Mouse (Mus musculus) thymus, adult 2 months (tissue): ENCODE measurements around the gene Rpsa.

Experiments
- CTCF ChIP-seq: fragments of 200-500 bp; IDR thresholded peaks from 2 replicates; pipeline ENCODE4 v1.5.1; 2012; ENCODE audit warnings: mild to moderate bottlenecking, control low read depth, low read length, moderate library complexity, borderline replicate concordance; ENCODE audit not compliant: control insufficient read depth, poor library complexity, insufficient read depth; ENCODE audit errors: extremely low read depth
- POLR2A ChIP-seq: fragments of 200-500 bp; IDR thresholded peaks from 2 replicates; pipeline ENCODE4 v1.6.1; 2012; ENCODE audit warnings: mild to moderate bottlenecking, low read length, control low read depth, moderate library complexity; ENCODE audit not compliant: control insufficient read depth, poor library complexity, insufficient read depth; ENCODE audit errors: extremely low read depth

DNA sequence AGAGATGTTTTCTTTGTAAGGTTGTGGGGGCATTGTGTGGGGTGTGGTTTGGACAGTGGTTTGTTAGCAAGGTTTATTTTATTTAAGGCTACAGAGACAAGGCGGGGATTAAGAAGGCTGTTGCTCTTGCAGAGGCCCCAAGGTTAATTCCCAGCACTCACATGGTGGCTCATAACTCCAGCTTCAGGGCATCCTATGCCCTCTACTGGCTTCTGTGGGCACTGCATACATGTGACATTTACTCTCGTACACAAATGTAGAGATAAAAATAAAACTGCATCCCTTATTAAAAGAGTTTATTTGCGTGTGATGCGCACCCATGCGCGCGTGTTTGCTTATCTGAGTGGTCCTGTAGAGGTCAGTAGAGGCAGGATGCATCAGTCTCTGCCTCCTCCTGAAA lies 38.4 kb upstream of the Rpsa start:
- TF ChIP-seq POLR2A (no peak), CTCF (no peak)
